Mouse (Mus musculus) urinary bladder, adult 2 months (tissue): ENCODE measurements around the gene Spag17. TPM values are rescaled to one million over a fixed set of nuclear protein-coding genes. Genes with fewer than 3 reads are reported as not detected.

Source experiments
- DNase-seq: peaks from one replicate; pipeline ENCODE4 v3.0.0; 2022; ENCODE audit warnings: low spot score
- polyA plus RNA-seq: library from polyadenylated mRNA; depleted of rRNA; stranded (reverse); fragments of >200 nt; gene quantifications from 2 replicates; pipeline ENCODE4 v1.2.3, GENCODE M21; 2012

Gene Spag17
- polyA plus RNA-seq, 1 experiment: 0.22 TPM

DNA sequence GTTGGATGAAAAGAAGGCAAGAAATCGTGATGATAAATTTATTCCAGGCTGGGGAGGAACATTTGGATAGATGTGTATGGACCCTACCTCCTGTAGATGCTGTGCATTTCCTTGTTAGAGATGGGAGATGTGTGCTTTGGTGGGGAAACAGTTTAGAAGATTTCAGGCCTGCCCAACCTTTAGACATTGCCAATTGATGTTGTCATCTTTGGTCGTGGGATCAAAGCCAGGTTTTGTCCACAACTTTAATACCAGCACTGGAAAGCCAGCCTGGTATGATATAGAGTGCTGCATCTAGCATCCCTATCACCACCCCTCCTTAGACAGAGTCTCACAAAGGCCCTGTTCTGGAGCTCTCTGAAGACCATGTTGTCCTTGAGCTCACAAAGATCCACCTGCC, 278.4 kb downstream of the Spag17 start:
- DNase-seq: no peak

DNA sequence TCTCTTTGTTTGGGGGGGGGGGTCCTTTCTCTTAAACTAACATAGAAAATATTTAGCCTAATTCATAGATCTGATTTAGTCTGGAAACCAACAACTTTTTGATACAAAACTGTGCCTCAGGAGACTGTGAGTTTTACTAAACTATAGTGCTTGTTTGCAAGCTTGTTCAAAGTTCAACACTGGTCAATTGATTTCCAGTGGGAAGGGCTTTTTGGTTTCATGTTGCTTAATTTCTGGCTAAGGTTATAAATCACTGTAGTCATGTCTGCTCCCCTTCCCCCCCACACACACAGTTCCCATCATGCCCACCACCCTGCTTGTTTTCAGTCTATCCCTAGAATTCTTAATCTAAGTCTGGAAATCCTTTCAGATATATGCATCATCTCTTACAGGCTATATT, 279.8 kb downstream of the Spag17 start:
- no peak for DNase-seq

DNA sequence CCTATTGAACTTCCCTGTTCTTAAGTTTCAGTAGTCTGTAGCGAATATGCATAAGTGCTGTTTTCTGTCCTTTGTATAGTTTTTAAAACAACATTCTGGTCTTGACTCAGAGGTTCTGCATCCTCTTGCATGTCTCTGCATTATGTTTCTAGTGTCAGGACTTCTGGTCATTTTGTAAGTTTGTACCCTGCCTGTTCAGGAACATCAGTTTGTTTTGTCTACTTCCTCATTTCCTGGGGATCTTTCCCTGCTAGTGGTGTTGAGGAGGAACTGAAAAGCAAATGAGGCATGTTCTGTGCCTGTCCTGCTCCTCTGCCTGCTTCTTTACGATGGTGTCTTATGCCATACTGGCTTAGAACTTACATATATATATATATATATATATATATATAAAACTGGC, 290.8 kb downstream of the Spag17 start:
- no peak for DNase-seq

DNA sequence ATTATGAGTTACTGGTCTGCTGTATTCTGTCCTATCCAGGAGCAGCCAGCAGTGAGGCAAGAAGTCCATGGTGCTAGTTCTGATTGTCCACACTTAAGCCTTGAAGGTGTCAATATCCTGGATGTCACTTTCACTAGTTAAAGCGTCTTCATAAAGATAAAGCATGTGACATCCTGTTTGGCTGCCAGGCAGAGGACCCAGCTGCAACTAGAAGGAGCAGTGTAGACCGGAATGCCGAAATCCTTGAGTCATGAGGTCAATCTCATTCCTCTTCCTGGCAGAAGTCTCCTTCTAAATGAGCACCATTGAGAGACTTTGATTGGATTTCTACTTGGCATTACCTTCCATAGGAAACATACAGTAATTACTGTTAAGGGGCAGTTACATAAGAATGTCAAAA, 295.3 kb downstream of the Spag17 start:
- no peak for DNase-seq

DNA sequence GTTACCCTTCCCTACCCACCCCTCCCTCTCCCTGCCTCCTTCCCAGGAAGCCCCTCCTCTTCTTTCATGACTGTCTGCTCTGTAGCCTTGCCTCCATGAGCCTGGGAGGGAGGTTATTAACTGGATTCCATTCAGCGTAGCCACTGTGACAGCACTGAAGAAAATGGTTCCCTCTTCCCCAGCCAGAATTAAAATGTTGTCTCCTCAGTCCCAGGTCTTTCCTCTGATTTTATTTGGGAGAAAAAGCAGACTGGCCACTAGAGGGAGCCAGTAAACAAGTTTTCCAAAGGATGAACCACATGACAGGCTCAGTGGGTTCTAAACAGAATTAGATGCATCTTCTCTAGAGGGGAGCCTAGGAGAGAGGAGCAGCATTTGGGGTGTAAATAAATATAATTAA, 304.2 kb downstream of the Spag17 start:
- no peak for DNase-seq

DNA sequence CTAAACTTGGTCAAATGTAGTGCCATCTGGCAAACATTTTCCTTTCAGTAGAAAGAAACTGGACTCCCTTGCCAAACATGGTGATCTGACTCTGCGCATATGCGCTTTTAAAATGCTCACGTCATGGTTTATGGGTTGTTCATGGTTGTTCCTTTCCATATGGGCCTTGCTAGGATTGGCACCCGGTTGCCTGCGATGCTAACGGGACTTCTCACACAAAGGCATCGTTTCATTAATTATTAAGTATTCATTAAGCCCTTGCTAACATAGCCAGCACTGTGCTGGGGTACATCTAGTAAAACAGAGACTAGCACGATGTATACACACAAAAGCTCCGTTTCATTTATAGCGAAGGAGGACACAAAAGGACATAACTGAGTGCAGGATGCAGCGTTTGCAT, 304.7 kb downstream of the Spag17 start:
- no peak for DNase-seq
